Mouse (Mus musculus): ENCODE measurements around the gene Ebf1. TPM values are rescaled to one million over a fixed set of nuclear protein-coding genes. Genes with fewer than 3 reads are reported as not detected.

Ebf1 gene
- total RNA-seq, 2 experiments from 2014 or later = 3.3 to 3.6 TPM

- intact Hi-C loops (cut with DNase I) = no loop called here
- no peak for TF ChIP-seq CTCF (IDR thresholded peaks at IDR 0.05)
- Histone ChIP-seq H3K4me3 (no peak overlapping the region), H3K27ac (no peak overlapping the region)
- no peak for DNase-seq (ENCODE audit: extremely low spot score in 1 of 2, low spot score in 2 of 2)
Measured at GRCm38 (mm10) chr11:44811007-44811406, 193.9 kb downstream of the Ebf1 start.

DNA sequence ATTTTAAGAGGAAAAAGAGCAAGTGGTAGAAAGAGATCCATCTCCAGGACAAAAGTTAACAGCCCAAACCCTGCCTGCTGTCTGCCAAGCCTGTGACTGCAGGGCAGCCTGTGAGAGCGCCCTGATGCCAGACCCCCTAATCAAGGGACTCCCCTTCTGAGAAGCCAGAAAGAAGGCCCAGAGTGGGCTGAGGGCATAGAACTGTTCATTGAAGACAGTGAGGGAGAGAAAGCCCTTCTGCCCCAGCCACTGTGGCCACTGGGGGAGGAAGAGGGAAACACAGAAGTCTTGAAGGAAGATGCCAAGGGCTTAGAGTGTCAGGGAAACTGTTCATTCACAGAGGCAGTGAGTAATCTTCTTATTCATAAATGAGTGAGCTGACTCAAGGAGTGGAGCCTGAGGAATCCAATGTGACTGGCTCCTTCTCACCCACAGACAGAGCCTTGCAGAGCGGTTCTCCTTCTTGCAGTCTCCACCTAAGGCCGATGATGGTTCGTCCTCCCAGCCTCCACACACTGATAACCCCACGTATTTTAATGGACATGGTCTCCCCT lies 195.2 kb downstream of the Ebf1 start:
- TF ChIP-seq CTCF (IDR thresholded peaks at IDR 0.05) = no peak
- intact Hi-C loops (cut with DNase I) = no loop called here
- no peak overlapping the region for H3K4me3 ChIP-seq
- no peak for DNase-seq (ENCODE audit: extremely low spot score in 1 of 2, low spot score in 2 of 2)
- no peak overlapping the region for H3K27ac ChIP-seq

DNA sequence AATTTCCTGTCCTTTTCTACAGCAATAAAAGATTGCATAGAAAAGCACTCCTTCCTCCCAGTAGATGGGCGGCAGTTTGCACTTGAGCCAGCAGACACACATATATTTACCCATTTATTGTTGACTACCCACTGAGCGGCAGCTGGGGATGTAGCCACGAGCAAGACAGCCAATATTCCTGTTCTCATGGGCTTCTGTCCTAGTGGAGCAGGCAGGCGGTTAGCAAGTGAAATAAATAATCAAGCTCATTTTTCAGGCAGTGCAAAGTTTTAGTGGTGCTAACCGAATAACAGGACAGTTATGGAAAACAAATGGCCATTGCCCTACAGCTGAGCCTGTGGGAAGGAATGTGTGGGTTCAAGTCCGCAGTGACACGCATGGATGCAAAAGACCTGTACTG lies 196.4 kb downstream of the Ebf1 start:
- Histone ChIP-seq H3K4me3 (no peak overlapping the region), H3K27ac (no peak overlapping the region)
- intact Hi-C loops (cut with DNase I) = no loop called here
- no peak for TF ChIP-seq CTCF (IDR thresholded peaks at IDR 0.05)
- no peak for DNase-seq (ENCODE audit: extremely low spot score in 1 of 2, low spot score in 2 of 2)

GRCm38 (mm10) chr11:44814847-44815246 lies 197.7 kb downstream of the Ebf1 start:
- Histone ChIP-seq H3K4me3 (no peak overlapping the region), H3K27ac (no peak overlapping the region)
- intact Hi-C loops (cut with DNase I) = no loop called here
- no peak for TF ChIP-seq CTCF (IDR thresholded peaks at IDR 0.05)
- no peak for DNase-seq (ENCODE audit: extremely low spot score in 1 of 2, low spot score in 2 of 2)

DNA sequence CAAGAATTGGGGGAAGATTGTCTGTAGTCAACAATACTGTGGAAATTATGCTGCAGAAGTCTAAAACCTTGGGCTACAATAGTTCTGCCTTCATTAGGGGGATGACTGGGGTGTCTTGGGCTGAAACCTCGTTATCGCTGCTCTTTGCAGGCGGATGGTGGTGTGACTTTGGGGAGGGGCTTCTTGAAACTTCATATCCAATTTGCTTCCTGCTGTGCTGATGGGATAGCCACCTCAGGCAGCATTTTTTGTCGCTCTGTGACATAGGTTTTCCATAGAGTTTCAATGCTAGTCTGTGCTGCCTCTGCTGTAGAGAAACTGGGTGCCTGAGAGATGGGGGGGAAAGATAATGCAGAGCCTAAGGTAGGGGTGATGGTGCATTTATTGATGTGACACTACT lies 198.9 kb downstream of the Ebf1 start:
- no peak for DNase-seq (ENCODE audit: extremely low spot score in 1 of 2, low spot score in 2 of 2)
- no peak for TF ChIP-seq CTCF (IDR thresholded peaks at IDR 0.05)
- Histone ChIP-seq H3K4me3 (no peak overlapping the region), H3K27ac (no peak overlapping the region)
- intact Hi-C loops (cut with DNase I) = no loop called here

DNA sequence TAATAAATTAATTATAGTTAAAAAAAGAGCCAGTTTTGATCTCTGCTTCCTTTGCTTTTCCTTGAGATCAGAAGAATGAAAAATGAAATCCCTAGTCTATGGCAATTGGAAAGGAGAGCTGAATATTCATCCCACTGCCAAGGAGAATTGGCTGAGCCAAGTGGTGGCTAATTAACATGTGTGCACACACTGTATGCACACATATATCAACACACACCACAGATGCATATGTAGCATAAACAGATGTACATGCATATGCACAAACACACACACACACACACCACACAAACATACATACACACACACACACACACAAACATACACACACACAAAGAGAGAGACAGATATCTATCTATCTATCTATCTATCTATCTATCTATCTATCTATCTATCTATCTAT lies 205.2 kb downstream of the Ebf1 start:
- Histone ChIP-seq H3K27ac (no peak overlapping the region), H3K4me3 (no peak overlapping the region)
- no peak for DNase-seq (ENCODE audit: extremely low spot score in 1 of 2, low spot score in 2 of 2)
- TF ChIP-seq CTCF (IDR thresholded peaks at IDR 0.05) = no peak
- intact Hi-C loops (cut with DNase I) = no loop called here

- no peak for TF ChIP-seq CTCF (IDR thresholded peaks at IDR 0.05)
- Histone ChIP-seq H3K27ac (no peak overlapping the region), H3K4me3 (no peak overlapping the region)
- intact Hi-C loops (cut with DNase I) = loop anchor here (5.0 kb wide), 1 partner anchor 220 kb away; no protein-coding TSS in a partner anchor
- DNase-seq (ENCODE audit: extremely low spot score in 1 of 2, low spot score in 2 of 2) = no peak
Measured at GRCm38 (mm10) chr11:44832227-44832939, 215.3 kb downstream of the Ebf1 start.

DNA sequence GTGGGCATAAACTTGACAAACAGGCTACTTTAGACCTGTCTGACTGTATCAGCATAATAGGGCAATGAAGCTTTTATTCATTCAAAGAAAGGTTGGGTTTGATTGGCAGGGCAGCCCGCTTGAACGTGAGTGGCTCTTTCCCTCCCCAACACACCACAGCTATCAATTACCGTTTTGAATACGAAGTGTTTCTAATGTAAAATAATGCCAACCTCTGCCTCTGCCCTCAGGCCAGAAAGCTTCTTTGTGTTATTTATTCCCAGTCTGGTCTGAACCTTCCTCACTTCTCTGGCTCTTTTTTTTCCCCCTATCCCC lies 215.8 kb downstream of the Ebf1 start:
- Histone ChIP-seq H3K4me3 (no peak overlapping the region), H3K27ac (no peak overlapping the region)
- no peak for DNase-seq (ENCODE audit: extremely low spot score in 1 of 2, low spot score in 2 of 2)
- intact Hi-C loops (cut with DNase I) = loop anchor here (5.0 kb wide), 1 partner anchor 221 kb away; no protein-coding TSS in a partner anchor
- TF ChIP-seq CTCF (IDR thresholded peaks at IDR 0.05) = no peak

DNA sequence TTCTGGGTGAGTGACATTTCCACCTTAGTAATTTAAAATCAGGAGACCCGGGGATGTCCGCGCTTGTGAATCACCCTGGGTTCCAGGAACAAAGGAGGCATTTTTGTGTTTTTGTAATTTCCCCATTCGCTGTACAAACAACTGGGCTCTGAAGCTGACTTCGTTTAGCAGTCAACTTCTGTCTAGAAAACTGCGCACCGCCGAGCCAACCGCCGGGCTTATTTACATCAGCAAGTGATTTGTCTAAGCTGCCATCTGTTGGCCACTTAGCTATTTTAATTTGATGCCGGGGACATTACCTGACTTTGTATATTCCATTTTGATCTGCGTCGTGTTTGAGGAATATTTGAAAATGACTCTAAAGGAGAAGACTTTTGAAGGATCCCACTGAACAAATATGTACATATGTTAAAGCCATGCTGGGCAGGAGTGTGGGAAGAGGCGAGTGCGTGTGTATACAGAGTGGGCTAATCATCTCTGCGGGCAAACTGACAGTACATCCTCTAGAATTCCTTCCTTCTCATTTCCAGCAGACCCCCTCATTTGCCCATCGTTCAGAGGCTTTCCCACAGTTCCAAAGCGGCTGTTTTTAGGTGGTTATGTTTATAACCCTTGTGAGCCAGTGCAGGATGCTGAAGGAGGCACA lies 216.4 kb downstream of the Ebf1 start:
- intact Hi-C loops (cut with DNase I) = loop anchor here (5.0 kb wide), 1 partner anchor 221 kb away; no protein-coding TSS in a partner anchor
- Histone ChIP-seq H3K4me3 (no peak overlapping the region), H3K27ac (no peak overlapping the region)
- DNase-seq (ENCODE audit: extremely low spot score in 1 of 2, low spot score in 2 of 2) = no peak
- TF ChIP-seq CTCF (IDR thresholded peaks at IDR 0.05) = no peak

DNA sequence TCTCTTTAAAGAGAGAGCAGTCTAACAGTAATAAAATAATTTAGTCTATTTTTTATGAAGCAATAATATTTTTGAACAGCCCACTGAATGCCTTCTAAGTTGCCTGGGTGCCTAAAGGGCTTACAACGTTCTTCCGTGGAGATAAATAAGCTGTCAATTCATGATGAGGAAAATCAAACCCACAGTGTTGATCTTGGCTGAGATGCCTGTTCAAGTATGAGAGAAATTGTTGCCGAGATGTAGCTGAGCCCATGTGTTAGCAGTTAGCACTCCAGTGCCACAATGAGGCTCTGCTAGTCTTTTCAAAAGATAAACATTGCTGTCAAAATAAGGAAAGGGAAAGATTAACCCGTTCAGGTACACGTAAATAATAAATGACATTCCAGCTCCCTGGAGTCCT lies 218.0 kb downstream of the Ebf1 start:
- Histone ChIP-seq H3K27ac (no peak overlapping the region), H3K4me3 (no peak overlapping the region)
- intact Hi-C loops (cut with DNase I) = no loop called here
- TF ChIP-seq CTCF (IDR thresholded peaks at IDR 0.05) = no peak
- no peak for DNase-seq (ENCODE audit: extremely low spot score in 1 of 2, low spot score in 2 of 2)

GRCm38 (mm10) chr11:44837592-44837991 lies 220.5 kb downstream of the Ebf1 start:
- intact Hi-C loops (cut with DNase I) = no loop called here
- DNase-seq (ENCODE audit: extremely low spot score in 1 of 2, low spot score in 2 of 2) = no peak
- Histone ChIP-seq H3K4me3 (no peak overlapping the region), H3K27ac (no peak overlapping the region)
- TF ChIP-seq CTCF (IDR thresholded peaks at IDR 0.05) = no peak

DNA sequence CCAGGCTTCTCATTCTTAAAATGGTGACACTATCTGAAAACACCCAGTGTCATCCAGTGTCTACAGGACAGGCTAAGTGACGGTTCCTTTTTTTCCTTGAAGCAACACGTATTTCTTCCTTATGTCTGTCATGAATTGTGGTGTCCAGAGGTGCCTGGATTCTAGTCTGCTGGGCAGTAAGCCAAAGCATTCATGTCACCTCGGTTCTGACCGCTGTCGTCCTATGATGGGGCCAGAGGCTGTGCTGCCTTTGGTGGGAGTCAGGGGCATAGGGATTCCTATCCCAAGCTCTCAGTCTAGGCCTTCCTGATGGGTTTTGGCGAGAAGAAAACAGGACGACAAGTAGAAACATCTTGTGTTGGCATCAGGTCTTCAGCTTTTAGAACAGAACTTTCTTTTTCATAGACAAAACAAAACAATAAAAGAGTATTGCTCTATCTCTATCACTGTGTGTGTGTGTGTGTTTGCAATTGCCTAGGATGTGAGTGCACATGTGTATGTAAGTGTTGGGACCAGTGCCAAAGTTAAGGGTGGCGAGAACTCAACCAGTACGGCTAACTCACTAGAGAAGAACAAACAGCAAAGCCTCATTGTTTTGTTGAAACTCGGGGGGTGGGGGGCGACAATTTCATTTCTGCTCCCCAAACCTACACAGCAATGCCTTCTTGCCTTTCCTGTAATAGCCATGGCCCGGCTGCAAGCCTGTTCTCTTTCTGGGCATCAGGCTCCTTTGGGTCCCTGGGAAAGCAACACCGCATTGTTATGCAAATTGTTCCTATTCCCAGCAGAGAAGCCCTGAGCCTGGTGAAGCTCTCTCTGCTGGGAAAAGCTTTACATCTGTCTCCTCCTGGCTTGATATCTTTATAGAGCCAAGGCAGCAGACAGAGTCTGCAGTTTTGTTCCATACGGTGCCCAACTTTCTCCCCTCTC lies 224.3 kb downstream of the Ebf1 start:
- no peak for DNase-seq (ENCODE audit: extremely low spot score in 1 of 2, low spot score in 2 of 2)
- Histone ChIP-seq H3K27ac (no peak overlapping the region), H3K4me3 (no peak overlapping the region)
- TF ChIP-seq CTCF (IDR thresholded peaks at IDR 0.05) = no peak
- intact Hi-C loops (cut with DNase I) = no loop called here
